Mouse (Mus musculus) intestine, postnatal 0 days (tissue): ENCODE data around the gene Astn1. TPM values are rescaled to one million over a fixed set of nuclear protein-coding genes. Genes with fewer than 3 reads are reported as not detected.

ENCODE experiments used
- ATAC-seq: fragments of 200-750 bp; cut with Nextera tagmentation; 2 replicates; pipeline ENCODE4 v1.8.0; 2017; ENCODE audit warnings: mild to moderate bottlenecking, moderate TSS enrichment, moderate library complexity
- H3K27ac ChIP-seq: fragments of 300-500 bp; sonication (generic); 2 replicates; pipeline ENCODE4 v1.5.1; 2014; ENCODE audit warnings: mild to moderate bottlenecking, low read depth, low read length, moderate library complexity
- H3K27me3 ChIP-seq: fragments of 300-500 bp; sonication (generic); replicated peaks from 2 replicates; pipeline ENCODE4 v1.6.1; 2014; ENCODE audit warnings: low read length, mixed read lengths; ENCODE audit not compliant: control insufficient read depth, insufficient read depth
- H3K36me3 ChIP-seq: fragments of 300-500 bp; sonication (generic); 2 replicates; pipeline ENCODE4 v1.6.1; 2014; ENCODE audit warnings: mild to moderate bottlenecking, moderate library complexity; ENCODE audit not compliant: control insufficient read depth, insufficient read depth
- H3K4me1 ChIP-seq: fragments of 300-500 bp; sonication (generic); replicated peaks from 2 replicates; pipeline ENCODE4 v1.6.1; 2014; ENCODE audit warnings: antibody characterized with exemption, low read length, mixed read lengths; ENCODE audit not compliant: control insufficient read depth, insufficient read depth
- H3K4me2 ChIP-seq: fragments of 300-500 bp; sonication (generic); replicated peaks from 2 replicates; pipeline ENCODE4 v1.6.1; 2014; ENCODE audit warnings: low read depth, mild to moderate bottlenecking, moderate library complexity
- H3K4me3 ChIP-seq: fragments of 300-500 bp; sonication (generic); 2 replicates; pipeline ENCODE4 v1.5.1; 2014; ENCODE audit warnings: low read depth, low read length
- H3K9ac ChIP-seq: fragments of 300-500 bp; sonication (generic); 2 replicates; pipeline ENCODE4 v1.6.1; 2014; ENCODE audit warnings: mild to moderate bottlenecking, low read depth, low read length
- H3K9me3 ChIP-seq: fragments of 300-500 bp; sonication (generic); 2 replicates; pipeline ENCODE4 v1.6.1; 2016; ENCODE audit warnings: mixed run types; ENCODE audit not compliant: control insufficient read depth
- CTCF ChIP-seq: sonication (generic); IDR thresholded peaks from 2 replicates; pipeline ENCODE4 v1.5.1; 2016; ENCODE audit warnings: low read depth, mild to moderate bottlenecking, control low read depth, antibody characterized with exemption, moderate library complexity
- WGBS: fragments of 180-500 bp; shearing (Covaris S2); extraction: QIAGEN DNeasy Blood & Tissue Kit; methylation state at CpG from one replicate; pipeline ENCODE4 v1.1.7; 2014; 5-methylcytosine and 5-hydroxymethylcytosine counted together
- polyA plus RNA-seq: library from polyadenylated mRNA; unstranded; fragments of >200 nt; fragmentation: Nextera tagmentation; extraction: Ambion mirVana; gene quantifications from 2 replicates; pipeline ENCODE4 v1.2.1, GENCODE M21; 2015

The Astn1 gene
- 0.48 and 0.55 TPM in 2 replicates for polyA plus RNA-seq

- 11% methylated on average over 2 of the region's 2 CpGs for WGBS
- Histone ChIP-seq H3K27me3 (0 out of 2 replicates have a peak, but pooled peaks cover 12% of the 10 kb centered on the region), H3K36me3 (no peaks in the 10 kb centered on the region), H3K4me1 (no peaks in the 10 kb centered on the region), H3K27ac (no peak within 1 kb of the TSS), H3K4me3 (peak within 1 kb of the TSS; percentile 7; the same call in 1 of the 2 replicates), H3K9ac (no peak within 1 kb of the TSS), H3K4me2 (peak within 1 kb of the TSS; percentile 40; the same call in 1 of the 2 replicates), H3K9me3 (no peaks in the 10 kb centered on the region)
- no peak for TF ChIP-seq CTCF
- ATAC-seq = no peak
Observed at GRCm38 (mm10) chr1:158361964-158362291, at the start of gene Astn1. TSS of gene Astn1 (plus strand) at chr1:158362273.

- H3K36me3 ChIP-seq = no peaks in the 10 kb centered on the region
- no peaks in the 10 kb centered on the region for H3K9me3 ChIP-seq
- ATAC-seq = no peak
- no peak overlapping the region for H3K4me3 ChIP-seq
- H3K27ac ChIP-seq = no peak overlapping the region
- H3K4me2 ChIP-seq = no peak overlapping the region
- H3K9ac ChIP-seq = no peak overlapping the region
- TF ChIP-seq CTCF = no peak
- no peaks in the 10 kb centered on the region for H3K4me1 ChIP-seq
- WGBS = 83% methylated on average over 6 of the region's 6 CpGs
- no peaks in the 10 kb centered on the region for H3K27me3 ChIP-seq
Observed at GRCm38 (mm10) chr1:158323325-158323724, 38.7 kb upstream of the Astn1 start.

DNA sequence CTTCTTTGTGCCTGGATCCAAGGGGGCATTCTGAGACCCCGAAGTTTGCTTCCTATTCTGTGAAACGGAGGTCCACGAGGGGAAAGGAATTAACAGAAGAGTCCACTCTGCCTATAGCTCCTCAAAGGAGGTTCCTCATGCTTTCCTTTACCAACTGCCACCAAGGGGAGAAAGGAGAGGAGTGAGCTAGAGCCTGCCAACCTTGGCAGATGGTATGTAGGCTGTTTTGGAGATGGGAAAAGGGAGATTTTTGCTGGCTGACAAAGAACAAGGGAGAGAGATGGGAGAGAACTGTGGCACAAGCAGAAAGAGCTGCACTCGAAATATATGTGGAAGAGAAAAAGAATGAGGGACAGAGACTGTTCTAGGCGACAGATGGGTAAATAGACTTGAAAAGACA, 33.9 kb upstream of the Astn1 start:
- WGBS = 73% methylated on average over 5 of the region's 5 CpGs
- no peaks in the 10 kb centered on the region for H3K27me3 ChIP-seq
- ATAC-seq = no peak
- no peak overlapping the region for H3K4me2 ChIP-seq
- H3K9ac ChIP-seq = no peak overlapping the region
- TF ChIP-seq CTCF = no peak
- no peak overlapping the region for H3K27ac ChIP-seq
- H3K4me1 ChIP-seq = no peaks in the 10 kb centered on the region
- no peaks in the 10 kb centered on the region for H3K9me3 ChIP-seq
- H3K36me3 ChIP-seq = no peaks in the 10 kb centered on the region
- no peak overlapping the region for H3K4me3 ChIP-seq

GRCm38 (mm10) chr1:158328839-158329238, 33.2 kb upstream of the Astn1 start:
- WGBS = 80% methylated on average over 2 of the region's 2 CpGs
- no peaks in the 10 kb centered on the region for H3K9me3 ChIP-seq
- H3K4me1 ChIP-seq = no peaks in the 10 kb centered on the region
- TF ChIP-seq CTCF = no peak
- no peak overlapping the region for H3K4me2 ChIP-seq
- H3K9ac ChIP-seq = no peak overlapping the region
- no peaks in the 10 kb centered on the region for H3K36me3 ChIP-seq
- ATAC-seq = no peak
- H3K27me3 ChIP-seq = no peaks in the 10 kb centered on the region
- no peak overlapping the region for H3K4me3 ChIP-seq
- H3K27ac ChIP-seq = no peak overlapping the region

- H3K4me2 ChIP-seq = no peak overlapping the region
- H3K9ac ChIP-seq = no peak overlapping the region
- peak; percentile 39; the same call in 1 of the 2 replicates for TF ChIP-seq CTCF
- H3K27ac ChIP-seq = no peak overlapping the region
- H3K36me3 ChIP-seq = no peaks in the 10 kb centered on the region
- no peak overlapping the region for H3K4me3 ChIP-seq
- H3K4me1 ChIP-seq = no peaks in the 10 kb centered on the region
- H3K9me3 ChIP-seq = no peaks in the 10 kb centered on the region
- no peaks in the 10 kb centered on the region for H3K27me3 ChIP-seq
- ATAC-seq = no peak
- WGBS = 54% methylated on average over 6 of the region's 6 CpGs
Observed at GRCm38 (mm10) chr1:158343243-158343714, 18.8 kb upstream of the Astn1 start.

DNA sequence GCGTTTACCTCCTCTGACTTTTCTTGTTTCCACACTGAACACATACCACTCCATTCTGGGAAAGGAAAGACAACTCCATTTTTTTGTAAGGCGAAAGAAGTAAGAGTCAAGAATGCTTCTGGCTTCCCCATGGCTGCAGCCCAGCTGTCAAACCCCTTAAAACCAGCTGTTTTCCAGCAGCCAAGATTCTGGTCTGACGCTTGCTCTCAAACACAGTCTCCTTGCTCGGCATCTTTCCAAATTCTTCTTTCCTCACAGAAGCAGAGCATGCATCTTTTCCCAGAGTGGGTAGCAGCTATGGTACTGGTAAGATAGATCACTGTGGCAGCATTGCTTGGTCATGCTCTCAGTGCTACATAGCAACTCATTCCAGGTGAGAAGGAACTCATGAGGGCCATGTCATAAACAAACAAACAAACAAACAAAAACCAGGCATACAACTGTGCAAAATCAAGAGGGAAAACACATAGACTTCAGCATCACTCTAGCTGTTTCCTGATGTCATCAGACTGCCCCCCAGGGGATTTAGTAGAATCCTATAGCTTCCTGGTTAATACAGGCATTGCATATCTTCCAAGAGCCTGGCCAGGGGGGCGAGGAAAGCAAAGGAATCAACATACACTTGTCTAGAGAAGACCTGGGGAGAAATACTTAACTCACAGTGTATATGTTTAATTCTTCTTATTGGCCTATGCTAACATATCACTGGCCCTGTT, 8.3 kb upstream of the Astn1 start:
- H3K36me3 ChIP-seq = no peaks in the 10 kb centered on the region
- H3K27me3 ChIP-seq = peaks cover 21% of the 10 kb centered on the region
- H3K4me1 ChIP-seq = no peaks in the 10 kb centered on the region; the same call in 1 of the 2 replicates
- no peak overlapping the region for H3K9ac ChIP-seq
- no peak for TF ChIP-seq CTCF
- no peak overlapping the region for H3K27ac ChIP-seq
- no peak overlapping the region for H3K4me3 ChIP-seq
- ATAC-seq = no peak
- 50% methylated on average over 5 of the region's 5 CpGs for WGBS
- H3K4me2 ChIP-seq = no peak overlapping the region
- H3K9me3 ChIP-seq = no peaks in the 10 kb centered on the region
